Mouse (Mus musculus) kidney, embryonic 14.5 days (tissue): ENCODE measurements at regions not wholly inside any gene's neighbourhood (a gene's known extent, or its start where the extent isn't known, plus 50 kb on each side); places are given as distances from the start of the nearest gene placed in this dataset.

Source experiments
- ATAC-seq: fragments of 200-750 bp; cut with Nextera tagmentation; 2 replicates; pipeline ENCODE4 v1.8.0; 2017; ENCODE audit warnings: moderate number of reproducible peaks, mild to moderate bottlenecking, moderate TSS enrichment, moderate library complexity; ENCODE audit not compliant: low FRiP score, low TSS enrichment
- H3K27ac ChIP-seq: fragments of 300-500 bp; sonication (generic); 2 replicates; pipeline ENCODE4 v1.5.1; 2014; ENCODE audit warnings: low read depth, mild to moderate bottlenecking, low read length, moderate library complexity, mixed read lengths
- H3K27me3 ChIP-seq: fragments of 300-500 bp; sonication (generic); 2 replicates; pipeline ENCODE4 v1.6.1; 2014; ENCODE audit warnings: mild to moderate bottlenecking, low read length; ENCODE audit not compliant: control insufficient read depth, insufficient read depth
- H3K36me3 ChIP-seq: fragments of 300-500 bp; sonication (generic); 2 replicates; pipeline ENCODE4 v1.6.1; 2014; ENCODE audit warnings: low read length, mixed read lengths; ENCODE audit not compliant: control insufficient read depth, insufficient read depth
- H3K4me1 ChIP-seq: fragments of 300-500 bp; sonication (generic); 2 replicates; pipeline ENCODE4 v1.6.1; 2014; ENCODE audit warnings: low read length, mixed read lengths; ENCODE audit not compliant: control insufficient read depth, insufficient read depth
- H3K4me2 ChIP-seq: fragments of 300-500 bp; sonication (generic); replicated peaks from 2 replicates; pipeline ENCODE4 v1.6.1; 2014; ENCODE audit warnings: low read depth, mild to moderate bottlenecking, low read length
- H3K4me3 ChIP-seq: fragments of 300-500 bp; sonication (generic); 2 replicates; pipeline ENCODE4 v1.5.1; 2014; ENCODE audit warnings: mild to moderate bottlenecking, low read length
- H3K9ac ChIP-seq: fragments of 300-500 bp; sonication (generic); 2 replicates; pipeline ENCODE4 v1.6.1; 2014; ENCODE audit warnings: low read depth, mild to moderate bottlenecking, low read length, moderate library complexity
- H3K9me3 ChIP-seq: fragments of 300-500 bp; sonication (generic); 2 replicates; pipeline ENCODE4 v1.6.1; 2016; ENCODE audit warnings: low read length; ENCODE audit not compliant: control insufficient read depth
- WGBS: fragments of 180-500 bp; shearing (Covaris S2); extraction: QIAGEN DNeasy Blood & Tissue Kit; methylation state at CpG from one replicate; pipeline ENCODE4 v1.1.7; 2014; 5-methylcytosine and 5-hydroxymethylcytosine counted together

DNA sequence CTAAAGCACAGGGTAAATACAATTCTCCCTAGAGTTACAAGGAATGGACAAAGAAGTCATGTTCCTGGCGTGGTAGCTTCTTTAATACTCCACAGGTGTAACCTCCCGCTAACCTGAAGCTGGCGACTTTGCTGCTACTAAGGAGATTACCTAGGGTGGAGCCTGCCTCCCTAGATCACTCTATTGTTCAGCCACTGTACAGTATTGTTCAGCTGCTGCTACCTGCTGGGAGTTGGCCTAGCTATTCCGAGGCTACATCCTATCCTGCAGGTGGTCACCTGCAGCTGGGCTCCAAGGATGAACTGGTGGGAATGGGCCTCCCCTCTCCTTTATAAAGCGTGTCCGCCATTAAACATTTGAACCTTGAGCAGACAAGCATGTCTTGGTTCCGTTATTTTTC is 183.8 kb upstream of the Slc39a10 start:
- H3K4me3 ChIP-seq = no peak overlapping the region
- peaks cover 2% of the 10 kb centered on the region; the same call in 1 of the 2 replicates for H3K9me3 ChIP-seq
- no peaks in the 10 kb centered on the region for H3K4me1 ChIP-seq
- no peak overlapping the region for H3K27ac ChIP-seq
- no peaks in the 10 kb centered on the region for H3K36me3 ChIP-seq
- H3K27me3 ChIP-seq = no peaks in the 10 kb centered on the region
- ATAC-seq = no peak
- H3K9ac ChIP-seq = no peak overlapping the region
- WGBS = 88% methylated on average over 7 of the region's 7 CpGs
- no peak overlapping the region for H3K4me2 ChIP-seq

DNA sequence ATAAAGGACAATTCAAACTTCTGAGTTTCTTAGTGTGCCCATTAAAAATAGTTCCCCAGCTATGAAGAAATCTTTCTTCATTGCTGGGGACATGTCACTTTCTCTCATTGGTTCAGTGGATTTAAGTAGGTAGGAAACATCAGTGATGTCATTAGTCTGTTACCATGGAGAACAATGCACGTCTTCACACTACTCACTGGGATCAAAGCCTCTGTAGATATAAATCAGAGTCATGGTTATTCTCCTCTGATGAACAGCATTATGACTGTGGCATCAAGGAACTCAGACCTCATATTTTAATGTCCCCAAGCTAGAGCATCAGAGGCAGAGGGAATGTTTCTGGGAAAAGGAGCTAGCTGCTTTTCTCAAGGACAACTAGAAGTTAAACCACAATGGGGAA is 165.5 kb upstream of the Slc39a10 start:
- no peak for ATAC-seq
- Histone ChIP-seq H3K4me3 (no peak overlapping the region), H3K27me3 (no peaks in the 10 kb centered on the region), H3K4me1 (no peaks in the 10 kb centered on the region), H3K9ac (no peak overlapping the region), H3K27ac (no peak overlapping the region), H3K36me3 (no peaks in the 10 kb centered on the region), H3K4me2 (no peak overlapping the region), H3K9me3 (no peaks in the 10 kb centered on the region)
- 35% methylated on average over 1 of the region's 1 CpGs for WGBS

DNA sequence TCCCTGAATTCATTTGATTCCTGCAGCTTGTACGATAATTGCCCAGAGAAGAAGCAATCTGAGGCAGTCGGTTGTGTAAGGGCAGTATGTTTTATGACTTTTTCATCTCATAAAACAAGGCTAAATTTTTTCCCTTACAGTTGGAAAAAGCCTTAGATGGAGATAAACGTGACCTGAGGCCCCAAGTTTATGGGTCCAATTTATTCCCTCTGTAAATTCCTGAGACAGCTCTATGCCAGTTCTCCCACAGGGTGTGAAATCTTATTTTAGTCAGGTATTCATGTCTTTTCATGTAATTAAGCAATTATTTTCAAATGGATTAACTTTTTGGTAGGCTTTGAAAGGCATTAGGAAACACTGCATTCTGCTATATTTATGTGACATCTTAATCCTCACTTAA is 164.7 kb upstream of the Slc39a10 start:
- no peak for ATAC-seq
- H3K36me3 ChIP-seq = no peaks in the 10 kb centered on the region
- H3K4me3 ChIP-seq = no peak overlapping the region
- no peak overlapping the region for H3K9ac ChIP-seq
- no peak overlapping the region for H3K4me2 ChIP-seq
- 33% methylated on average over 3 of the region's 3 CpGs for WGBS
- H3K27me3 ChIP-seq = no peaks in the 10 kb centered on the region
- H3K9me3 ChIP-seq = no peaks in the 10 kb centered on the region
- no peaks in the 10 kb centered on the region for H3K4me1 ChIP-seq
- H3K27ac ChIP-seq = no peak overlapping the region

DNA sequence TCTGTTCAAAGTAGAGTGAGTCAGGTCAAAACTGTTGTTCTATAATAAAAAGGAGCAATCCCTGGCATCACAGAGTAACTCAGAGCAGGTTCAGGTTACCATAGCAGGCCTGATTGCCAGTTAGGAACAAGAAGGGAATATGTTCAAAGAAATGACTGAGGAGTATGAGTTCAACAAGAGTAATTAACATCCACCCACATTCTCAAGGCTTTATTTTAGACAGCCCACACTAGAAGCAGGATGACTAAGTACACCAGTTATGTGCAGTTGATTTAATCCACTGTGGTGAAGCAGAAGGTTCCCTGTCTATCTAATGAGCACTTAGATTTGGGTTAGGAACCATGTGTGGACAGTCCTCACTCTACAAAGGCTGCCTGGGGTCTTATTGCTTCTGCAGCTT is 158.5 kb upstream of the Slc39a10 start:
- H3K27ac ChIP-seq = no peak overlapping the region
- H3K4me1 ChIP-seq = no peaks in the 10 kb centered on the region
- ATAC-seq = no peak
- no peak overlapping the region for H3K9ac ChIP-seq
- no peak overlapping the region for H3K4me3 ChIP-seq
- H3K9me3 ChIP-seq = no peaks in the 10 kb centered on the region
- H3K4me2 ChIP-seq = no peak overlapping the region
- H3K36me3 ChIP-seq = no peaks in the 10 kb centered on the region
- no peaks in the 10 kb centered on the region for H3K27me3 ChIP-seq

DNA sequence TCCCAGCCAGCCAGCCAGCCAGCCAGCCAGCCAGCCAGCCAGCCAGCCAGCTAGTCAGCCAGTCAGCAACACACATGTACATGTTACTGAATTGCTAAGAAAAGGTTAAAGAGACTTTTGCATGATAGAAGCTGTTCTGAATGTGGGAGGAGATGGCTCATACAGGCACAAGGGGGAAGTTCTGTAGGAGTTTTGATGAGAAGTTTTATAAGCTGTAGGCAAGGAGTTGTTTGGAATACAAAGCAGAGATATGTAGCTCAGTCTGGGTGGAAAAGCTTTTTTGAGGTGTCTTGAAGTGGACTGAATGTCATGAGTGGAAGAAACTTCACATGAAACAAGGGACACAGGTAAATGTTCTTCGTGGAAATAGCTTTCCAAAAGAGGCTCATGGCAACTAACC is 157.8 kb upstream of the Slc39a10 start:
- Histone ChIP-seq H3K4me2 (no peak overlapping the region), H3K9ac (no peak overlapping the region), H3K4me3 (no peak overlapping the region), H3K4me1 (no peaks in the 10 kb centered on the region), H3K27me3 (no peaks in the 10 kb centered on the region), H3K36me3 (no peaks in the 10 kb centered on the region), H3K9me3 (no peaks in the 10 kb centered on the region), H3K27ac (no peak overlapping the region)
- WGBS = 79% methylated on average over 1 of the region's 1 CpGs
- ATAC-seq = no peak

DNA sequence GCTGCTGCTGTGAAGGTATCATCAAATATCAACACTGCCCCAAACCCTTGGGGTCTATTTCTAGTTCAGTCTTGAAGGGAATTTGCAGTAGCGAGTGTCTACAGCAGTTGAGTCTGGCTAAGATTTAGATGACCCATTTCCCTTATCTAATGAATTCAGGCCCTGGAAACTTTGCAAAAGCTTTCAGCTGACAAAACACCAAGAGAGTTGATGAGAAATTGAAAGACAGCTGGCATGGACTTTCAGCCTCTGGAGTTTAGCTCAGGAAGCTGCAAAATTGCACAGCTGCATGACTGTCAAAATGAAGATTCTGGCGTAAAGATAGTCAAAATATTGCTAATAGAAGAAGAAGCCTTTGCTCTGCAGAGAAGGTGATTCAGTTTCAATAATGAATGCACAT is 144.9 kb upstream of the Slc39a10 start:
- Histone ChIP-seq H3K27ac (no peak overlapping the region), H3K4me2 (no peak overlapping the region), H3K9me3 (no peaks in the 10 kb centered on the region), H3K27me3 (no peaks in the 10 kb centered on the region), H3K36me3 (no peaks in the 10 kb centered on the region), H3K4me3 (no peak overlapping the region), H3K9ac (no peak overlapping the region), H3K4me1 (no peaks in the 10 kb centered on the region)
- no peak for ATAC-seq
- WGBS = 79% methylated on average over 2 of the region's 2 CpGs

DNA sequence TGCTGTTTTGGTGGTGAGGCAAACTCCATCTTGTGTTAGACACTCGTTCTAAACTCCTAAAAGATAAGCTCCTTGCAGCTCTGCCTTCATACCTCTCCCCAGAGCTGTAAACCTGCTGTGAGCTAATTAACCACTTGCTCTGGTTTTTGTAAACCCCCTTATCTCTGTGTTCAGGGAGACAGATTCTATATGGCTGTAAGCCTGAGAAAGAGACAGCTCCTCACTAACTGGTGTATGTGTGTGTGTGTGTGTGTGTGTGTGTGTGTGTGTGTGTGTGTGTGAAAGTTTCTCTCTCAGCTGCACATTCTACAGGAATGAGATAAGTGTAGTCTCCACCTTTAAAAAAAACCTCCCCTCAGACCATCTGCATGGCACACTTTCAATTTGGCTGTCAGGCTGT is 126.7 kb upstream of the Slc39a10 start:
- H3K27me3 ChIP-seq = no peaks in the 10 kb centered on the region
- no peak overlapping the region for H3K4me3 ChIP-seq
- no peaks in the 10 kb centered on the region for H3K36me3 ChIP-seq
- H3K4me2 ChIP-seq = no peak overlapping the region
- H3K4me1 ChIP-seq = no peaks in the 10 kb centered on the region
- ATAC-seq = no peak
- no peak overlapping the region for H3K9ac ChIP-seq
- H3K9me3 ChIP-seq = no peaks in the 10 kb centered on the region
- H3K27ac ChIP-seq = no peak overlapping the region
- WGBS = 29% methylated on average over 1 of the region's 1 CpGs

DNA sequence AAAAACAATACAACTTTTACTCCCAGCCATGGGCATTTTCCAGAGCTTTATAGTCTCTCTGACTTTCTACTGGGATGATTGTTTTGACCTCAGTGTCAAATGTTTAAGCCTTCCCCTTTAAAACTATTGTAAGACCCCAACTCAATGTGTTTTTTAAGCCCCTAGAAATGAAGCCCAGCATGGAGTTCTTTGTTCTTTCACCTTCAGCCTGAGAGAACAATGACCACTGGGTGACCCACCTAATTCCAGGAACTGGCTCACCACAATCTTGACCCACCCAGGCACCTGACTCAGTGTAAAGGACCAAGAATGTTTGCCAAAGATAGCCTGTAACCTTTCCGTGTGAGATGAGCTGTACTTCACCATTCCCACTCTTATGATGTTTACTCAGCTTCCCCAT is 121.9 kb upstream of the Slc39a10 start:
- WGBS = 86% methylated on average over 1 of the region's 1 CpGs
- no peaks in the 10 kb centered on the region for H3K9me3 ChIP-seq
- no peaks in the 10 kb centered on the region for H3K27me3 ChIP-seq
- H3K27ac ChIP-seq = no peak overlapping the region
- no peaks in the 10 kb centered on the region for H3K4me1 ChIP-seq
- H3K9ac ChIP-seq = no peak overlapping the region
- H3K36me3 ChIP-seq = no peaks in the 10 kb centered on the region
- ATAC-seq = no peak
- no peak overlapping the region for H3K4me2 ChIP-seq
- H3K4me3 ChIP-seq = no peak overlapping the region

DNA sequence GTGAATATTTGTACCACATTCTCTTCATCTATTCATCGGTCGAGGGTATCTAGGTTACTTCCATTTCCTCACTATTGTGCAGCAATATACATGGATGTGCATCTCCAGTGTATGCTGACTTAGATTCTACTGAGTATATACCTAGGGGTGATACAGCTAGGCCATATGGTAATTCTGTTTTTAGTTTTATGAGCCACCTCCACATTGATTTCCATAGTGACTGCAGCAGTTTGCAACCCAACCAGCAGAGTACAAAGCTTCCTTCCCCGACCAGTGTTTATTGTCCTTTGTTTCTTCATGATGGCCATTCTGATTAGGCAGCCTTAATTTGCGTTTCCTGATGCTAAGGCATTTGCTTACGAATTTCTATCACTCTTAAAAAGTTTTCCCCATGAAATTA is 111.1 kb upstream of the Slc39a10 start:
- Histone ChIP-seq H3K9me3 (no peaks in the 10 kb centered on the region), H3K4me3 (no peak overlapping the region), H3K4me1 (no peaks in the 10 kb centered on the region), H3K4me2 (no peak overlapping the region), H3K27me3 (no peaks in the 10 kb centered on the region), H3K36me3 (no peaks in the 10 kb centered on the region), H3K27ac (no peak overlapping the region), H3K9ac (no peak overlapping the region)
- no peak for ATAC-seq
- 68% methylated on average over 5 of the region's 5 CpGs for WGBS

DNA sequence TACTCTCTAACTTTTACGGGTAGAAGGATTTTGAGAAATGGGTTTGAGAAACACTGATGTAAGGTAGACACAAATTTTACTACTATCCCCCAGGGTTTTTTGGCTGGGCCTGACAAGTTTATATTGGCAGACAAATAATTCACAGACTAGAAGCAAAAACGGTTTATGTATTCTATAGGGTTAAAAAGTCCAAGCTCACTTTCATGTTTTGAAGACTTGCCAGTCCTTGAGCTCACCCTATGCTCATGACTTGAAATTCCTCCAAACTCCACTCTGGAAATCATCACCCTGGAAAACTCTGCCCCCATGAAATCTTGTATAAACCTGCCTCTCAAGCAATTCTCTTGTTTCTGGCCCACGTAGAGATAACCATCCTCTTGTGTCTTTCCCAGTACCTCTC is 106.7 kb upstream of the Slc39a10 start:
- ATAC-seq = no peak
- Histone ChIP-seq H3K36me3 (no peaks in the 10 kb centered on the region), H3K4me3 (no peak overlapping the region), H3K9me3 (no peaks in the 10 kb centered on the region), H3K27me3 (no peaks in the 10 kb centered on the region), H3K9ac (no peak overlapping the region), H3K4me1 (no peaks in the 10 kb centered on the region), H3K27ac (no peak overlapping the region), H3K4me2 (no peak overlapping the region)
- 70% methylated on average over 3 of the region's 3 CpGs for WGBS
